Mouse (Mus musculus): Measurements from ENCODE around the gene Ipo5.

GRCm38 (mm10) chr14:120877147-120877546 is 33.9 kb upstream of the Ipo5 start:
- TF ChIP-seq CTCF (IDR thresholded peaks at IDR 0.05; ENCODE audit: borderline replicate concordance, insufficient read depth, low read depth, low read length) (no peak), POLR2A (IDR thresholded peaks at IDR 0.05; ENCODE audit: borderline replicate concordance, insufficient read depth, low read length) (no peak)

All from cerebellum, adult 2 months (tissue).